Mouse (Mus musculus) heart, postnatal 14 days (tissue): Measurements from ENCODE around the gene Pde11a. TPM values are rescaled to one million over a fixed set of nuclear protein-coding genes. Genes with fewer than 3 reads are reported as not detected.

Source experiments
- DNase-seq, 2 experiments: peaks; one replicate each; pipeline ENCODE4 v3.0.0; 2021 to 2022
- intact Hi-C: fragments of 180-260 bp; cut with DNase I; formaldehyde crosslinking; loops from one replicate; pipeline ENCODE4 v1.15.1; 2025
- total RNA-seq, 2 experiments: library from RNA; stranded (reverse); gene quantifications; 2 replicates each; pipeline ENCODE4 v1.2.3; 2021

The Pde11a gene
- total RNA-seq, 2 experiments from 2014 or later = 0.29 TPM

DNA sequence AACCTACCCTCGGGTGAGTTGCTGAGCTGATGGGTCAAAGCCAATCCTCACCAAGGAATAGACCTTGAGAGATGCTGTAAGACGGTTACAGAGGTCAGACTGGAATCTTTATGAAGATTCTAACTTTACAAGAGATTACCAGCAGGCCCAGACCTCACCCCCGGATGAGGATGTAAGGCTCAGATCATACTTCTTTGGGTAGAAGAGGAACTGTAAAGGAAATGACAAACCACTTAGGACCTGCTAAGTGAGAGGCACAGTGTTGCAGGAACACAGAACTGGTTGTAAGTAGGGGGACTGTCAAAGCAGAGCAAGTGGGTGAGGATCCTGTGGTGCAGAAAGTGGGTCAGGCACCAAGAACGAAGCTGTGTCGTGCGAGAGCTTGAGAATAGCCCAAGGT is 119.0 kb downstream of the Pde11a start:
- intact Hi-C loops = no loop called here

GRCm38 (mm10) chr2:76216146-76216545 is 122.4 kb downstream of the Pde11a start:
- intact Hi-C loops = no loop called here
- peak; percentile 6 to 52 for DNase-seq

More for the DNA sequence above, 119.0 kb downstream of the Pde11a start:
- DNase-seq = no peak

GRCm38 (mm10) chr2:76215219-76215618 is 123.4 kb downstream of the Pde11a start:
- DNase-seq = no peak
- intact Hi-C loops = no loop called here

- DNase-seq = peak in 1 of 2 experiments; percentile 4
Measured at GRCm38 (mm10) chr2:76185126-76185525, 153.4 kb downstream of the Pde11a start.

DNA sequence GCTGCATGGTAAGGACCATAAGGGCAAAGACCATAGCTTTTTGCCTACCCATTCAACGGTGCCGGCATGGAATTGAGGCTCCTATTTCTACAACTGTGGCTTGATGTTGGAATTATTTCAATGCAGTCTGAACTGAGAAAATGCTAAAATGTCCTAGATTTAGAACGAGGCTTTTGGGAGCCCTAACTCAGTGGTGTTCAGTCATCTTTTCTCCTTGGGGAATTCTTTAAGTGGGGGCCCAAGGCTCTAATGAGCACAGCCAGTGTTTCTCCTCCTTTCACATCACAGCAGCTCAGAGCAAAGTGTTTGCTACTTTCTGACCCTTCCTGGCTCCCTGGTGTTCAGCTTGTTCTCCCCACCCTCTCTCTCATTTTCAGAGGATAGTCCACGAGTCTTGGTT is 175.8 kb downstream of the Pde11a start:
- intact Hi-C loops = no loop called here
- DNase-seq = no peak

More at GRCm38 (mm10) chr2:76185126-76185525, 153.4 kb downstream of the Pde11a start:
- intact Hi-C loops = no loop called here

DNA sequence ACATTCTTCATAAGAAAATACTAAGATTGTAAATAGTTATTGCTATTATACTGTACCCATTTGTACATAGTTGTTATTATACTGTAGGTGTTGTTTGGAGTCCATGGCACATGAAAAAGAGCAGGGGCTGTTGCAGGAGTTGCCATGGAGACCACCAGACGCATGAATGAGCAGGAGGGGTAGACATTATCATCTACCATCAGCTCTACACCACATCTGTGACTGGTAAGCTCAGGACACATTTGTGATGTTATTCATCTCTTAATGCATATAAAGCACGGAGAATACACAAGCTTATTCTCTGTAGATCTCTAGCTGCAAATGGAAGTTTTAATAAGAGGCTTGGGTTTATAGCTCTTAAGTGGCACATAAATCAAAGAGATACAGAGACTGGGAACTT is 179.6 kb downstream of the Pde11a start:
- intact Hi-C loops = no loop called here
- no peak for DNase-seq

DNA sequence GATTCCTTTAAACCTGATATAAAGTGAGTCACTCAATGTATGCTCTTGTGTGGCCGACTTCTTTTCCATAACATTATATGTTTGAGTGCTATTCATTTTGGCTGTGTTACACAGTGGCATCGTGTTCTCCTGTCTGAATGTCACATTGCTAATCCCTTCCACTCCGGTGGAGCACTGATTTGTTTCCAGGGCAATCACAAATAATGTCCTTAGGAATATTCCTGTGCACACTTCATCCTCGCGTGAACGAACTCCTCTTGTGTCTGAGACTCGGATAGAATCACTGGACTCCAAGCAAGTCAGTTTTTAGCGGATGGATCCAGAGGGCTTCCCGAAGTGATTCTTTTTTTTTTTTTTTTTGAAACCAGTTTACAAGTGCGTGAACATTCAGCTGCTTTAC is 197.4 kb downstream of the Pde11a start:
- intact Hi-C loops = no loop called here
- DNase-seq = no peak

DNA sequence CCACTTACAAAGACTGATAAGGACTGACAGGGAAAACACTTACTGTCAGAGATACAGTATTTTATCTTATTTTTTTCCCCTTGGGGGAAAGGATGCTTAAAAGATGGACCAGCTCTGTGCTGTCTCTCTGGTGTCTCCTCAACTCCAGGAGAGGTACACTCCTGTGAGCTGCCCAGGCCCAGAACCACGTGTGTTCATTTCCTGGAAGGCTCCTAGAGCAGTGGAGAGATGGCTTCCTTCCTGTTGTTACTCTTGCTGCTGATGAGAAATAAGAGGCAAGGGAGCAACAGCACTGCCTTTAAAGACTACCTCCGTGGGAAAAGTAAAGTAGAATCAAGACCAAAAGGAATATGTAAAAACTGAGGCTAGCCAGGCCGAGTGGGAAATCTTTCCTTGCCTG is 205.6 kb downstream of the Pde11a start:
- no peak for DNase-seq
- intact Hi-C loops = no loop called here

DNA sequence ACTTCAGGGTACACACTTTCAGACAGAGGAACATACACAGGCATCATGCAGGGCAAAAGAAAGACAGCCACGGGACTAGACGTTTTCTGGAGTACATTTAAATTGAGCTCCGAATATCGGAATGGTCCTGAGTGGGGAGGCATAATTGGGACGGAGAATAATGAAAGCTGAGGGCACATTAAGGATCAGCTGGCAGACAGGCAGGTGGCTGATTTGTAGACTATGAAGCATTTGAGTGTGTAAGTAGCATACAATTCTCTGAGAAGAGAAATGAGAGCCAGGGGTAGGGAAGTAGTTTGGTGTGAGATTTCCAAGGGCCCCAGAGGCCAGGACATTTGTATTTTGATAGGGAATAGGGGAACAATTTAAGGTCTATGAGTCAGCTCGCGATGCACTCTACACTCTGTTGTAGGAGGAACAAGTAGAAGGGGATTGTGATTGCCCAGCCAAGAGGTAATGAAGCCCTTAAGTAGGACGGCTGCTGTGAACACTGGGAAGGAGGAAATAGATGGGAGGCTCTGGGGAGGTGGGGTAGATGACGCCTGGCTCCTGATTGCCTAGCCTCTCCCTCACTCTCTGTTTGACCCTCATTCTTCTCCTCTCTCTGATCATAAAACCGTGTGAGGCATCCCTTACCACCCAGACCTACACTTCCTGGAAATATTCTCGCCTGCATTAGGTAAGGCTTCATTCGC is 208.5 kb downstream of the Pde11a start:
- no peak for DNase-seq
- intact Hi-C loops = loop anchor here (10.0 kb wide), 1 partner anchor 235 kb away; the partner anchor contains the start of genes Cyct and Rbm45

GRCm38 (mm10) chr2:76129058-76129437 is 209.5 kb downstream of the Pde11a start:
- no peak for DNase-seq
- intact Hi-C loops = loop anchor here (10.0 kb wide), 1 partner anchor 236 kb away; the partner anchor contains the start of genes Cyct and Rbm45

DNA sequence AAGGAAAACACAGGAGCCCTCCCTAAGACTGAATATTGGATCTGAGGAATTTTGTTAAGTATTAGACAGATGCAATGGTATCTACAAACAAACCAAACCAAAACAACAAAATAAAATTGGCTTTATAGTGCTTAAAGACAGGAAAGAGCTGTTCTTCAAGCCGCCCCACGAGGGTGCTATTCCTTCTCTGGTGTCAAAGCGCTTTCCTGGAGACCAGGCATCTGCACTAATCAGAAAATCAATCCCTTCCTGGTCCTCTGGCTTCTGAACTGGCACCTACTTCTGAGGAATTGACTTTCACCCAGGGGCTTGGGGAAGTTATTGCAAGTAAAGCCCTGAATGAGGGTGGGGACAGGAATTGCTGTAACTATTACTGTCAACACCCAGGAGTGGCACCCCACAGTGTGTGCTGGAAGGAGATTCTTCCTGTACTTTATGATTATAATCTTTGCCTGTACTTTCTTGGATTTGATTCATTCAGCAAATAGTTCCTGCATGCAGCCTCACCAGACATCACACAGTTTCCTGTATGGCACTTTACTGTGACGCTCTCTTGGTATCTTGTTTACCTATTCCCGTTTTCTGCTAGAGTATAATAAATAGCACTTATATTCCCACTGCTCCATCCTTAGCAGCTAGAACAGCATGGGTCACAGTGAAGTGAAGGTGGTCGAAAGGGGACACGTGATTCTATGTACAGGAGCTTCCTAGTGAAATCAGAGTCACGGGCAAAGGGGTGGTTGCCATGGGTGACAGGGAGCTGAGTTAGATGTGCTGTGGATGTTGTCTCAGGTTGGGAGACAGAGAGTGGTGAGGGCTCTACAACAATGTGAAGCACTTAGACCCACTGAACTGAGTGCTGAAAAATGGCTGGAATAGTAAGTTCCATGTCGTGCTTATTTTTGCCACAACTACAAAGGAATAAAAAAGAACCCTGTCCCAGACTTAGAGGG is 210.2 kb downstream of the Pde11a start:
- DNase-seq = peak in 1 of 2 experiments; percentile 26
- intact Hi-C loops = loop anchor here (10.0 kb wide), 1 partner anchor 236 kb away; the partner anchor contains the start of genes Cyct and Rbm45

- no peak for DNase-seq
- intact Hi-C loops = loop anchor here (10.0 kb wide), 1 partner anchor 238 kb away; the partner anchor contains the start of genes Cyct and Rbm45
Measured at GRCm38 (mm10) chr2:76126651-76127050, 211.9 kb downstream of the Pde11a start.

DNA sequence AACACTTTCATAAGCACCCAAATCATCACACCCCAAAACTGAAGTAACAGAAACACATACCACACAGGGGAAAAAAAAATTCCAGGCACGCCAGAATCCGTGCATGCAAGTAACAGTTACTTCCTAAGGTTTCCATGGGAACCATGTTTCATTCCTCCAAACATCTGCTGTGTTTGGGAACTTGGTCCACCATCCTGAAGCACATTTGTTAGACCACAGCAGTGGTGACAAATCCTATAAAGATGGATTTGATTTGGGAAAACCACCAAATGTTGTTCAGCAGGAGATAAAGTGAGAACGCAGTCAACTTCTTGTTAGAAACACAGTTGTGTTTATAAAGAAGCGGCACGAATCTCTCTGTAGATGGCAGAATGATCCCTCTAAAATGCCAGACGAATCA is 213.8 kb downstream of the Pde11a start:
- no peak for DNase-seq
- intact Hi-C loops = loop anchor here (10.0 kb wide), 1 partner anchor 240 kb away; the partner anchor contains the start of genes Cyct and Rbm45

- intact Hi-C loops = loop anchor here (10.0 kb wide), 1 partner anchor 243 kb away; the partner anchor contains the start of genes Cyct and Rbm45
Measured at GRCm38 (mm10) chr2:76122167-76122566, 216.4 kb downstream of the Pde11a start.

DNA sequence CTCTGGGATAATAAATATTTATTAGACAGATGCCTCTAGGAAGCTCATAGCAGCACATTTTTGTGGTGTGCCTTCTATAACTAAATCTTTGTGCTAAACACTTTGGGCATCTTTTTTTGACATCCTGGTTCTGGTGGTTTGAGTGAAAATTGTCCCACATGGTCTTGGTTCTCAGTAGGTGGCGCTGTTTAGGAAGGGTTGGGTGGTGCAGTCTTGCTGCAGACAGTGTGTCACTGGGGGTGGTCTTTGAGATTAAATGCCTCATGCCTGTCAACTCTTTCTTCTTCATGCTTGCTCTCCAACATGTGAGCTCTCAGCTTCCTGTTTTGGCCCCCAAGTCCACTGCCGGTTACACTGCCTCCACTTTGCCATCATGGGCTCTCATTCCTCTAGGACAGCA is 218.7 kb downstream of the Pde11a start:
- no peak for DNase-seq
- intact Hi-C loops = loop anchor here (10.0 kb wide), 1 partner anchor 245 kb away; the partner anchor contains the start of genes Cyct and Rbm45

More at GRCm38 (mm10) chr2:76122167-76122566, 216.4 kb downstream of the Pde11a start:
- no peak for DNase-seq

GRCm38 (mm10) chr2:76118491-76118890 is 220.1 kb downstream of the Pde11a start:
- DNase-seq = no peak
- intact Hi-C loops = no loop called here

GRCm38 (mm10) chr2:76117219-76117618 is 221.4 kb downstream of the Pde11a start:
- no peak for DNase-seq
- intact Hi-C loops = no loop called here

DNA sequence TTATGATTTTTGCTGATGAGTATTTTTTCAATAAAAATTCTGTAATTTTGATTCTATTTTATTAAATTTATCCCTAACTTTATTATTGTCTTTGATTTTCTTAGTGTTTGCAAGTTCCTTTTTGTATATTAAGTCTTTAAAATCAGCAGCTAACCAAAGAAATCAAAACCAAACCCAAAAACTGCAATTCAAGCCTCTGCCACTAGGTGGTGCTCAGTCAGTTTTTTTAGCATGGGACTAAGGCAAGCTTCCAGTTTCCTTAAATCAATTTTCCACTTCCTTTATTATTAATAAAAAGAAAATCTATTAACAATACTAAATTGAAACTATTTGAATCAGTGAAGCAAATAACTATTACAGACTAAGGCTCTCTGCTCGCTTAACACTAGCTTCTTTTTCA is 222.9 kb downstream of the Pde11a start:
- intact Hi-C loops = no loop called here
- peak; percentile 49 to 68 for DNase-seq

GRCm38 (mm10) chr2:76114734-76115133 is 223.8 kb downstream of the Pde11a start:
- intact Hi-C loops = no loop called here
- peak; percentile 14 to 51 for DNase-seq

DNA sequence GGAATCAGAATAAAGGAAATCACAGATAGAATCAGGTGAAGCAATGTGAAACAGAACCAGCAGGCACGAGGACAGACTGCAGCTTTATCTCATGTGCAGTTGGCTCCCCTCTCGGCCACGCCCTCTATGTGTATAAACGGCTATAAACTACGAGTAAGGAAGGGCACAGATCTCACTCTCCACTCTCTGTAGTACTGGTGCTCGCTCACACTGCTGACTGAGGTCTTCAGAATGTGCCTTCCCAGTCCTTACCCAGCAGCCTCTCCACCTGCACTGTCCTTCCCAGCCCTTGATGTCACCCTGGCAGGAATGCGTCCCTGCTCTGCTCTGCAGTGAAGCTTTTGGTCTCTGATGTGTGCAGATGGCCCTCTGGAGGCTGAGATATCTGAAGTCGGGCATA is 228.9 kb downstream of the Pde11a start:
- no peak for DNase-seq
- intact Hi-C loops = no loop called here
